Mouse (Mus musculus) ES-E14 (cell line): ENCODE measurements around the gene Coro1c.

Source experiments
- HCFC1 ChIP-seq: IDR thresholded peaks from 2 replicates; pipeline ENCODE4 v1.6.1; 2012; ENCODE audit warnings: low read length, inconsistent platforms, borderline replicate concordance; ENCODE audit not compliant: insufficient read depth
- ZC3H11A ChIP-seq: IDR thresholded peaks from 2 replicates; pipeline ENCODE4 v1.6.1; 2012; ENCODE audit warnings: low read depth, mild to moderate bottlenecking, inconsistent platforms, low read length, borderline replicate concordance

- TF ChIP-seq ZC3H11A (no peak), HCFC1 (no peak)
Measured at GRCm38 (mm10) chr5:113929950-113930647, 21.5 kb upstream of the Coro1c start.
